Mouse (Mus musculus) mesoderm, embryonic 11.5 days (tissue): ENCODE measurements around the gene Coro2b.
"Not testable (repeated sequence)": the region's sequence is repeated elsewhere in the genome, so short reads cannot be mapped to it uniquely, and the experiment has no call there.

Source experiments
- DNase-seq: peaks from one replicate; pipeline ENCODE4 v3.0.0-alpha.2; 2012; ENCODE audit warnings: low read depth, low spot score

Gene Coro2b

DNA sequence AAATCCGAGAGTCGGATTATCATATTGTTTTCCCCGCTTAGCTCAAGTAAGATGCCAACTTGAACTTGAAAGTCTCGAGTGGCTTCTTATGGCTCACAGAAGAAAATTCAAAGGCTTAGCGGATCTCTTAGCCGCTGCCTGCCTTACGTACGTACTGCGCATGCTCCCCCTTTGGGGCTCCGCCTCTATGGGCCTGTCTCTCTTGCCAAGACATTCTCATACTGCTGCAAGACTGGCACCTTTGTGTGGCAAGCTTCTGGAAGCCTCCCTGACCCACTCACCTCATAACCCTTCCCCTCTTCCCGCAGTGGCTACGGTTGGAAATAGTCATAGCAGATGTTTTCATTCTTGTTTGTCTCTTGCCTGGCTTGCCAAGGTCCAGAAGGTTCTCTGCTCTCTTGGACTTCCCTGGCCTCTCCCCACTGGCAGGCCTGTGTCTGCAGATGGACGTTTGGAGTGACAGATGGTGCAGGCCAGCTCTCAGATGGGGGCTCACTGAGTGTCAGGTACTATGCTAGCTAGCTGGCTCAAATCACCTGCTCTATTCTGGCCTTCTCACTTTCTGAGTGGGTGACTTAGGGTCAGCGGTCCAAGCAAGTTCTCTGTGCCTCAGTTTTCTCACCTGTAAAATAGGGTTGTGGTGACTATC, 65.2 kb downstream of the Coro2b start:
- DNase-seq = no peak

DNA sequence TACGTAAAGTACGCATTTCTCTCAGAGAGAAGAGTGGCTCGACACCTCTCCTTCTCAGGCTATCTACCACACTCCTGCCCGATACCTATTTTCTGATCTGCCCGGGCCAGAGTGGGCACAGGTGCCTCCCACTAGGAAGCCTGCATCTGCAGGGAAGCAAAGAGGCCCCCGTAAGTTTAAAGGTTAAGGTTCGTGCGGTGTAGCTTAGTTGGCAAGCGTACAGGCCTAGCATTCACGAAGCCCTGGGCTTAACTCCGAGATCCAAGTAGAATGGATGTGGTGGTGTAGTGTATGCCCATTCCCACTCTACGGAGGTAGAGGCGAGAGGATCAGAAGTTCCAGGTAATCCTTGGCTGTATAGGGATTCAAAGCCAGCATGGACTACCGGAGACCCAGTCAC, 65.8 kb downstream of the Coro2b start:
- no peak for DNase-seq

GRCm38 (mm10) chr9:62470398-62470797, 66.4 kb downstream of the Coro2b start:
- peak; percentile 82 for DNase-seq

GRCm38 (mm10) chr9:62469696-62470095, 67.1 kb downstream of the Coro2b start:
- DNase-seq = no peak

DNA sequence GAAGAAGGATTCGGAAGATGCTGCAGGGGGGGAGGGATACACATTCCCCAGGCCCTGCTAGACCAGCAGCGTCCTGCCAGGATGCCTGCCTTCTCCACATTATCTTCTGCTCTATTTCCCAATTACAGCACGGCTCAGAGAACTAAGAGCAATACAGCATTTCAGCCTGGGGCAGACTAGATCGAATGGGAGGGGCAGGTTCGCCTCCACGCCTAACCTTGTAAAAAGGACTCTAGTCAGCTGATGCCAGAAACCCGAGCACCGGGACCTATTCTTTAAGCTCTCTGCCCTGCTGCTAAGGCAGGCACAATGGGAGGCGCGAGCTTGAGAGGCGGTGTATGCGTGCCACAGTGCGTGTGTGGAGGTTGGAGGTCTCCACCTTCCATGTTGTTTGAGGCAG, 67.7 kb downstream of the Coro2b start:
- DNase-seq = no peak

DNA sequence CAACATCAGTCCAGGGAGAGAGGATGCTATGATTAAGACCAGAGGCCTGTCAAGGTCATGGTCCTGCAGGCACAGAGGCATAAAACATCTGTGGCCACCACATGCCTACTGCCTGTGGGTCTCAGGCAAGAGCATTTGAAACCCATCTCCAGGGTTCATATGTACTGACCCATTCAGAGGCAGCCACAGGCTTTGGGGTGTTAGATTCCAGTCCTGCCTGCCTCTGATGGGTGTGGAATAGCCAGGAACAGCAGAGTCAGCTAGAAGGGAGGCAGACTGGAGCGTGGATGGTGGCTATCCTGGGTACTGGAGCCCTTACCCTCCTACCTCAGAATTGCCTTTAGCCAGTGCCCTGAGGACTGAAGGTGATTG, 69.4 kb downstream of the Coro2b start:
- no peak for DNase-seq

GRCm38 (mm10) chr9:62466742-62467412, 70.0 kb downstream of the Coro2b start:
- no peak for DNase-seq

DNA sequence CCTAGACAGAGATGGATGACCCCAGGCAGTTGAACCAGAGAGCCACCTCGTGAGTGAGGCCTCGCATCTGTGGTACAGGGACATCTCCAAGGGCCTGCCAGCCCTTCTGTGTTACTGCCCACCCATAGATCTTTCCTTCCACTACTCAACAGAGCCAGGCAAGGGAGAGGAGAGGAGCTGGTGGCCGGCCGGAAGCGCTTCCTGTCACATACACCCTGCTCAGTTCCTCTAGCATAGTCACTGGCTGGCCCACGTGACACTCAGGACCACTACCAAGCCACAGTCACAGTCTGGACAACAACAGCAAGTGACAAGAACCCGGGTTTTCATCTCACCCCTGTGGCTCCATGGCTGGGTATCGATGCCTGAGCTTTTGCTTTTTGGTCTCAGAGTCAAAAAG, 70.8 kb downstream of the Coro2b start:
- no peak for DNase-seq

DNA sequence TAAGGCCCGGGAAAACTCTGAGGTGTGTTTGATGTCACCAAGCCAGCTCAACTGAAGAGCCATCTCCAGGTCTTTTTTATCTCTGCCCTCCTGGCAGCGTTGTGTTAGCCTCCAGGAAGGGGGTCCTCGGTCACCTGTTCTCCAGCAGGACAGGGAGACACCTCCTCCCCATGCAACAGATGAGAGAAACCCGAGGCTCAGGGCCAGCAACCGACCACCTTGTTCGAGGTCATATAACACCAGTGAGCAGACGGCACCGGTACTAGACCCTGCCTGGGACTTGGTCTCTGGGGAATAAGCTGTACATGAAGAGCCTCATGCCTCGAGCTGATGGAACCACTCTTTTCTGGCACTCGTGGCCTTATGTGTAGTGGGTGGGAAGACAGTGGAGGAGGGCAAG, 72.1 kb downstream of the Coro2b start:
- DNase-seq = no peak

GRCm38 (mm10) chr9:62461766-62462165, 75.1 kb downstream of the Coro2b start:
- DNase-seq = no peak

- no peak for DNase-seq
Observed at GRCm38 (mm10) chr9:62461095-62461494, 75.7 kb downstream of the Coro2b start.

GRCm38 (mm10) chr9:62460086-62460485, 76.8 kb downstream of the Coro2b start:
- DNase-seq = no peak

DNA sequence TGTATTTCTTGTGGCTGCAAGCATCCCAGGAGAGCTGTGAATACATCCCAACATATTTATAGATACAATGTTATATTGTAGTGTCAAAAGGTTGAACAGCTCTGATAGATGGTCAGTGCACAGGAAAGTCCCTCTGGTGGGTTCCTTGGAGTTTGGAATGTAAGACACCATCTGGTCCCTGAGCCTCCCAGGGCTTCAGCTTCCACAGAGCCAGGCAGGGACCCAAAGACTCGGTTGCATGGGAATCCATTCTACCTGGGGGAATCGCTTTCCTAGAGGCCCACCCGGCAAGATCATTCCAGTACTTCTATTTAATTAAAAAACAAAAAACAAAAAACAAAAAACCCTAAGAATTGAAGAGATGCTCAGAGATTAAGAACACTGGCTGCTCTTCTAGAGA, 78.4 kb downstream of the Coro2b start:
- no peak for DNase-seq

- DNase-seq = peak; percentile 47
Observed at GRCm38 (mm10) chr9:62456015-62456414, 80.8 kb downstream of the Coro2b start.

DNA sequence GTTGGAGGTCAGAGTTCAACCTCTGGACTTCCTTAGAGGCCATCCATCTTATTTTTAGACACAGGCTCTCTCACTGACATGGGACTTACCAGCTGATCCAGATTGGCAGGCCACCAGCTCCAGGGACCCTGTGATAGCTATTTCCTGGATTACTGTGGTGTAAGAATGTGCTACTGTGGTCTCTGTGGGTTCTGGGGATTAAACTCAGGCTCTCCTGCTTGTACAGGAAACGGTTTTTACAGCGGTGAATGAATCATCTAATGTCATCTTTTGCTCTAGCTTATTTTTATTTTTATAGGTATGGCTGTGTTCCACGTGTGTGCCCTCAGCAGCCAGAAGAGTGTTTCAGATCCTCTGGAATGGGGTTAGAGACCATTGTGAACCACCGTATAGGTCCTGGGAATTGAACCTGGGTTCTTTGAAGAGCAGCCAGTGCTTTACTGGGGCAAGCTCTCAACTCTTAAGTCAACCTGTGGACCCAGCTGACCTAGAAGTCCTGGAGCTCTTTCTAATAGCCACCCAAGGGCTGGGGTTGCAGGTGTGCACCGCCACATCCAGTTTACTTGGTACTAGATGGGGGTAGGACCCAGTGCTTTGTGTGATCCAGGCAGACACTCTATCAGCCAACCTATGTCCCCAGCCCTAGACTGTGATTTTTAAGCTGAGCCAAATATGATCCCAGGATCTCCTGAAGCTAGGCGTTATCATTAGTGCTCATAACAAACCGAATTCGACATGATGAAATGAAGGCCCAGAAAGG, 81.5 kb downstream of the Coro2b start:
- DNase-seq = no peak

DNA sequence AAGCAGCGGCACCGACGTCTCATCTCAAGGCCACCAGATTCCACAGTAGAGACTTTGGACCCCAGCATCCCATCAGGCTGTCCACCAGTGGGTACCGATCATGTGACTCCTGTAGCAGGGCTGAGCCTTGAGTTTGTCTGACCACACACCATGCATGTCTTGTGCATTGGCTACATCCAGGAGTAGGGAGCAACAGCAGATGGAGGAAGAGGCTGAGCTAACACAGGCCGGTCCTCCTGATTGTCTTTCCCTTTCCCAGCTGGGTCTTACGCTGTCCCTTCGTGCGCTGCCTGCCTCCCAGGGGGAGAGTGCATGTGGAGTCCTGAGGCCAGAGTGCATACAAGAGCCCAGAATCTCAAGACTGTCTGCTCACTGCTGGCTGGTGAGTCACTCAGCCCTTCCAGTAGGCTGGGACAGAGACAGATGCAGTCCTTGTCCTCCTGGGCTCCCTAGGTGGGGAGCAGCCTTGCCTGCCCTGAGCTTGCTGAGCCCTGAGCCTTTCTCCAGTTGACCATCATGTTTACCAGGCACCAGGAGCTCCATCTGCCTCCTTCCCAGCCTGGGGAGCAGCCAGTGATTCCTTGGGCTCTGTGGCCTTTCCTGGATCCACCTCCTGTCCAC, 84.4 kb downstream of the Coro2b start:
- no peak for DNase-seq

DNA sequence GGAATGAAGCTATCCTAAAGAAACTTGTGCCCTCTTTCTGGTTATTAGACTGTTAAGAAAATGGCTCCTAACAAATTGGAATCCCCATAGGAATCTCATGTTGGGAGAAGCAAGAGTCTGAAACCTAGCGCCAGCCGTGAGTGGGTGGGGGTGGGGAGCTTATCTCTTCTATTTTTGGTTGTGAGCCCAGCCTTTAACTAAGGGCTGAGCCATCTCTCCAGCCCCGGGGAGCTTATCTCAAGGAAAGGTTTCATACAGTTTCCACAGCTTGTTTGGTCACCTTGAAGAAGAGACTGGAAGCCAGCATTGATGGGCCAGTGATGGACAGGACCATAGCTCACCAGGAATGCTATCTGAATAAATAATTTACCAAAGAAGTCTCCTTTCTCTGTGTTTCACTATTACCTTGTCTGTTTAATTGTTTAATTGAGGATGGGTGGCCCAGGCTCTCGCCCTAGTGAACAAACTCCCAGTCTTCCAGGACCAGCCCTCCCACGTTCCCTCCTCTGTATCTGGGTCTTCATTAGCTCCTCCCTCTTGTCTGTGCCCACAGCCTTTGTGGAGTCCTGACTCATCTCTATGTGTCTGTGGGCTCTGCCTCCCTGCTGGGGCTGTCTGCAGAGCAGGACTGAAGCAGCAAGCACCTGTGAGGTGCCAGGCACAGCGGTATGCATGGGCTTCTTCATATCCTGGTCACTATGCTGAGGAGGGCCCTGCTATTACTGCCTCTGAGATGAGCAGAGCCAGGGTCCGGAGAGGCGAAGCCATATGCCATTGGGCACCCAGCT, 85.1 kb downstream of the Coro2b start:
- no peak for DNase-seq

DNA sequence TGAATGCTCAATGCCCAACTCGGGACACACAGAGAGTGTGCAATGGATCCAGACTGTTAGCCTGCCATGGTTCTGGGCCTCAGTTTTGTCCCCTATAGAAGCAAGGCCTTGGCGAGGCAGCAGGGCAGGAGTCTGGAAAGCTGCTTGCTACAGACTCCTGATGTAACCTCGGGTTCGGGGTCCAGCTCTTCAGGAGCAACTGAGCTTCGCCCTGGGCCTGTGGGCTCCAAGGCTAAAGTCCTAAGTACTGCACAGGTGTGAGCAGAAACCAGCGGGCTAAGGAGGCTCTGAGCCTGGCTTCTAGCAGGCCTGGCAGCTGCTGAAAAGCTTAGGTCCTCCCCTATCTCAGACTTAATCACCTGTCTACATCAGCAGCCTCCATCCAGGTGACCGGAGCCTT, 86.0 kb downstream of the Coro2b start:
- no peak for DNase-seq

DNA sequence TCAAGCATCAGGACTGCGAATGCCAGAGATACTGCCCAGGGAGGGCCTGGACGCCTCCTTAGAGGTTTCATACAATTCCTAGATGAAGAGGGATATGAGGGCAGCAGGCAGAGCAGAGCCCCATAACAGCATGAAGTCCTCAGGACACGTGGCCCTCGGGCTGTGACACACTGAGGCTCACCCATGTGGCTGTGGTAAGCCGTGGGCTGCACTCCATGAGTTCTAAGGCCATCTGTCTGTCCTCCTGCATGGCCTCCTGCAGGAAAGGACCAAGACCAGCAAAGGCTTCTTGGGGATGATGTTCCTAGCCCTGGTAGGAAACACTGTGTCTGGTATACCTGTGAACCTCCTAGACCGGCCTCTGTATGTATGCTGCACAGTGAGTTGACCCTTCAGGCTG, 86.5 kb downstream of the Coro2b start:
- DNase-seq = no peak

DNA sequence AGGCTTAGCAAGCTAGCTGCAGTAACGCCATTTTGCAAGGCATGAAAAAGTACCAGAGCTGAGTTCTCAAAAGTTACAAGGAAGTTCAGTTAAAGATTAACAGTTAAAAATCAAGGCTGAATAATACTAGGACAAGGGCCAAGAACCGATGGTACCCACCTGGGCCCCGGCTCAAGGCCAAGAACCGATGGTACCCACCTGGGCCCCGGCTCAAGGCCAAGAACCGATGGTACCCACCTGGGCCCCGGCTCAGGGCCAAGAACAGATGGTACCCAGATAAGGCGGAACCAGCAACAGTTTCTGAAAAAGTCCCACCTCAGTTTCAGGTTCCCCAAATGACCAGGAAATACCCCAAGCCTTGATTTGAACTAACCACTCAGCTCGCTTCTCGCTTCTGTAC, 89.5 kb downstream of the Coro2b start:
- not testable (repeated sequence) for DNase-seq

DNA sequence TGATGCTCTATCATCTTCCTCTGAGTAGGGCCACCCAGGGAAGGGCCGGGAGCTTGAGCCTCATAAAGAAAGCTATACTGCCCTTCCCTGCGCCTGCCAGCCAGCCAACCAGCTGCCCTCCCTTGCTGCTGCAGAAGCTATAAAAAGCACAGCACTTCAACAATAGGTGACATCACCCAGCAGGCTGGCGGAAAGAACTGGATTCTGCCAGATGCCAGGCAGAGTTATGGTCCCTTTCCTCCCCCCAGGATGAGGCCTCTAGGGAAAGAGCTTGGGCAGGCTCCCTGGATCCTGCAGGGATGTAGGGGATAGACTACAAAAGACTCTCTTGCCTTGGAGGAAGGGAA, 98.1 kb downstream of the Coro2b start:
- peak; percentile 82 for DNase-seq
